Mouse (Mus musculus) mammary gland, adult 2 months (tissue): Measurements from ENCODE around the gene Mipep. TPM values are rescaled to one million over a fixed set of nuclear protein-coding genes. Genes with fewer than 3 reads are reported as not detected.

ENCODE experiments used
- polyA plus RNA-seq: library from polyadenylated mRNA; depleted of rRNA; stranded (reverse); fragments of >200 nt; gene quantifications from 2 replicates; pipeline ENCODE4 v1.2.3, GENCODE M21; 2012; ENCODE audit warnings: low replicate concordance; rRNA removed

The Mipep gene
- 16.8 and 17.5 TPM in 2 replicates for polyA plus RNA-seq

DNA sequence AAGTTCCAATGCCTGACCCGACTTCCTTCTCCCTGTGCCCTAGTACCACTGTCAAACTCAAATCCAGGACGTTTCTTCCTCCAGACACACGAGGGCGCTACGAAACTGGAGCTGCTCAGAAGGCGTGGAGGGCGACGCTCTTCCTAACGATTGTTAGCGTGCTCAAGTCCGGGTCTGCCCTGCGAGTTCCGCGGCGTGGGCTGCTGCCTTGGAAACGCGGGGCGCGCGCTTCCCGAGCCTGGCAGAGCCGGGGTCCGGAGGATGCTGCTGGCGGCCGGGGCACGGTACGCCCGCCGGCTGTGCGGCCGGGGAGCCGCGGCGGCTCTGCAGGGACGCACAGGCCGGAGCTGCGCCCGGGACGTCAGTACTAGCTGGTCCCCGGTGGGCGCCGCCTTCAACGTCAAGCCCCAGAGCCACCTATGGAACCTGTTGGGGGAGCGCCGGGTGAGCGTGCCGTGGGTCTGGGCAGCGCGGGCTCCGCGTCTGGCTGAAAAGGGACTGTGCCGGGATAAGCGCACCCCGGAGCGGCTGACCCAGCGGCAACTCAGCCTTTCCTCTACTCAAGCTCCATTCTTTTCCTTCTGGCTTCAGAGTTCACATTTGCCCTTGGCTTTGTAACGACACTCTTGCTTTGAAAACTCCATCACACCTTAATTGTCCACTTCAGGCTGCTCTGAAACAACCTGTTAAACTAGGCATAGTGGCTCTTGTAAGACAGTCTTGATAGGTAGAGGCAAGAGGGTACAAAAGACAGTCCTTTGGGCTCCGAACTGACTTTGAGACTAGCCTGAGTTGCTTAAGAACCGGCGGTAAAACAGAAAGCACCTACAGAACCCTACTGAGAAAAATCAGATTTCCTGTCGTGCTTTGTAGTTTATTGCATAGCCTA is at the start of gene Mipep:
Gene Mipep (plus strand): TSS at position 147 of the 889 bp plus-strand sequence.

DNA sequence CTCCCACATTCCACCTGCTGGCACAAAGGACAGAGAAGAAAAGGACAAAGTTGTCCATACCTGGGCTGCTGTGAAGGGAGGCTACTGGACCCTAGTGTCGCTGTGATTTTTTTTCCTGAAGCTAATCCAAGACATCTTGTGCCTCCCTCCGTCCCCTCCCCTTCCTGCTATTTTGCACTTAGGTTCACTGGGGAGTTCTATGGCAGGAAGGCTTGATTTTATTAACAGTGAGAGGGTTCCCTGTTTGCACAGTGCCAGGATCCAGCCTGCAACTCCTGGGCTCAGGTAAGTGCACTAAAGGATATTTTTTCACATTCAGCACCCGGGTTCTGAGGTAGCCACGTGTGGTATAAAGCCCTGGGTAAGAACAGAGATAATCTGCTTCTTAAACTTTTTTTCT is 16.5 kb upstream of the Mipep start, which contains the start of gene C1qtnf9:
Gene C1qtnf9 (plus strand): TSS at position 251 of the 400 bp plus-strand sequence.

Other genes starting within 250 kb of the Mipep start
- 12.5 and 17.0 TPM in 2 replicates for gene Spata13, start 150.6 kb upstream of the Mipep start, polyA plus RNA-seq
- 10.3 and 25.6 TPM in 2 replicates for gene C1qtnf9, start 16.4 kb upstream of the Mipep start, polyA plus RNA-seq